Mouse (Mus musculus) kidney, embryonic 16.5 days (tissue): ENCODE data around the gene Cpsf2. TPM values are rescaled to one million over a fixed set of nuclear protein-coding genes. Genes with fewer than 3 reads are reported as not detected.
"Not testable (repeated sequence)": the region's sequence is repeated elsewhere in the genome, so short reads cannot be mapped to it uniquely, and the experiment has no call there.

Experiments
- ATAC-seq: fragments of 200-750 bp; cut with Nextera tagmentation; 2 replicates; pipeline ENCODE4 v1.8.0; 2017; ENCODE audit warnings: moderate TSS enrichment; ENCODE audit not compliant: low FRiP score, low TSS enrichment
- H3K27ac ChIP-seq: fragments of 300-500 bp; sonication (generic); 2 replicates; pipeline ENCODE4 v1.5.1; 2014; ENCODE audit warnings: low read length
- H3K27me3 ChIP-seq: fragments of 300-500 bp; sonication (generic); 2 replicates; pipeline ENCODE4 v1.6.1; 2014; ENCODE audit warnings: low read length, control low read depth, mixed read lengths; ENCODE audit not compliant: insufficient read depth
- H3K36me3 ChIP-seq: fragments of 300-500 bp; sonication (generic); 2 replicates; pipeline ENCODE4 v1.6.1; 2014; ENCODE audit warnings: low read length, control low read depth, mixed read lengths; ENCODE audit not compliant: insufficient read depth
- H3K4me1 ChIP-seq: fragments of 300-500 bp; sonication (generic); 2 replicates; pipeline ENCODE4 v1.6.1; 2014; ENCODE audit warnings: low read length, control low read depth, mixed read lengths; ENCODE audit not compliant: insufficient read depth
- H3K4me2 ChIP-seq: fragments of 300-500 bp; sonication (generic); replicated peaks from 2 replicates; pipeline ENCODE4 v1.6.1; 2014; ENCODE audit warnings: low read depth, low read length
- H3K4me3 ChIP-seq: fragments of 300-500 bp; sonication (generic); 2 replicates; pipeline ENCODE4 v1.5.1; 2014; ENCODE audit warnings: mild to moderate bottlenecking, low read length
- H3K9ac ChIP-seq: fragments of 300-500 bp; sonication (generic); replicated peaks from 2 replicates; pipeline ENCODE4 v1.6.1; 2014; ENCODE audit warnings: low read length
- H3K9me3 ChIP-seq: fragments of 300-500 bp; sonication (generic); 2 replicates; pipeline ENCODE4 v1.6.1; 2016; ENCODE audit warnings: low read length, control low read depth
- WGBS: fragments of 180-500 bp; shearing (Covaris S2); extraction: QIAGEN DNeasy Blood & Tissue Kit; methylation state at CpG from one replicate; pipeline ENCODE4 v1.1.7; 2014; 5-methylcytosine and 5-hydroxymethylcytosine counted together
- polyA plus RNA-seq: library from polyadenylated mRNA; unstranded; fragments of >200 nt; fragmentation: Nextera tagmentation; extraction: Ambion mirVana; gene quantifications from 2 replicates; pipeline ENCODE4 v1.2.1, GENCODE M21; 2015

Cpsf2 gene
- polyA plus RNA-seq, result 27.4 and 29.9 TPM in 2 replicates

DNA sequence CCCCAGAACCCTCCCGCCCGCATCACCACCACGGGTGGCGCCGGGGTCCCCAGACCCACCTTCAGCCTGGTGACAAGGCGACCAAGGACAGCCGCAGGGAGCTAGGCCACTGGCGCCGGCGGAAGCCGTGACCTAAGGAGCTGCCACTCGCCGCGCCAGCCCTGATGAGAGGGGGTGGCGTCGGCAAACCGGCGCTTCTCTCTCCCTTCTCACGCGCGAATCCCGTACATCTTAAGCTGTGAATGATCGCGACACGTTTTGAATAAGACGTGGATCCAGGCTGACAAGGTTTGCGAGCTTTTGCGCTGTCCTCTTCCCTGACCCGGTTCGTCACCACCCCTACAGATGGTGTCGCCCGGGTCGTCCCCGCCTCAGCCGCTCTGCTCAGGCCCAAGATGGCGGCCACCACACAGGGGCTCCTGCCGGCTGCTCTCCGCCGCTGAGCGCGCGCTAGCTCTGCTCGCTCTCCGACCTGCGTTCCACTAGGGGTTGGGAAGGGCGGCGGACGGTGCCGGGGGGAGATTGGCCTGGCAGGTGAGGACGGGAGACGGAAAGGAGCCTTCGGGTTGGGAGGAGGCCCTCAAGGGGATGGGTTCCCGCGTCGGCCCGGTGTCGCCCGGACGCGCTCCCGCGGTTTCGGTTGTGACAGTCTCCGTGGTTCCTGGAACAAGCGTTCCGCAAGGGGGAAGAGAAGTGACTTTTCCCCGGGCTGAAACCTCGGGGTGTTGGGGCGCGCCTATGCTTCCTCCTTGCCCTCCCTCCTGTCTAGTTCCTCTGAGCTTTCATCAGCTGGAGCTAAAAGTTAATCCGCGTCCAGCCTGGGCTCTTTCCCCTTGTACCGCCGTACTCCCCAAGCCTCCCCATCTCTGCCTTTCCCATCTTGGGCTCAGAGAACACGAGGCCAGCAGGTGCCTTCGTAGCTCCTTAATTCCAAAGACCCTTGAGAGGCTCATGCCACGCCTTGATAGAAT lies at the start of gene Cpsf2:
Gene Cpsf2 (plus strand): TSS at position 388 of the 971 bp plus-strand sequence.
- Histone ChIP-seq H3K4me2 (peak within 1 kb of the TSS; percentile 66), H3K9ac (peak within 1 kb of the TSS; percentile 87), H3K27me3 (no peaks in the 10 kb centered on the region), H3K36me3 (no peaks in the 10 kb centered on the region), H3K4me3 (peak within 1 kb of the TSS; percentile 87), H3K27ac (peak within 1 kb of the TSS; percentile 82), H3K9me3 (no peaks in the 10 kb centered on the region), H3K4me1 (peaks cover 18% of the 10 kb centered on the region)
- whole genome bisulfite sequencing, result under 1% methylated on average over 74 of the region's 77 CpGs
- ATAC-seq, result peak; percentile 97

DNA sequence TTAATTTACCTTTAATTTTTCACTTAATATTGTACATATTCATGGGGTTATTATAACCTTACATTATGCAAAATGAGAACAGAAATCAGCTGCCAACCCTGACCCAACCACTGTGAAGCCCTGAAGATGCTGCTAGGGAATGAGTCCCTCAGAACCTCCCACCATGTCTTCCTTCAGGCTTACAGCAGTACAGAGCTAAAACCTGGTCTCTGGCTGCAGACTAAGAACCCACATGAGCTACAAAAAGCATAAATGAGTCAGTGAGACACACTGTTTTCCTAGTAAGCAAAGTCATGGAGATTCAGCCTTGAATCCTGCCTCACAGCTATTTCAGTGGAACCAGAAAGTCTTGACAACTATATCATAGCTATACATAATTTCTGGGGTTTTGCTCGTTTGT lies 47.4 kb upstream of the Cpsf2 start:
- no peaks in the 10 kb centered on the region for H3K9me3 ChIP-seq
- no peak overlapping the region for H3K27ac ChIP-seq
- no peak for ATAC-seq
- H3K27me3 ChIP-seq, result no peaks in the 10 kb centered on the region
- H3K4me2 ChIP-seq, result no peak overlapping the region
- peaks cover 42% of the 10 kb centered on the region for H3K36me3 ChIP-seq
- H3K4me3 ChIP-seq, result no peak overlapping the region
- WGBS, result 73% methylated on average over 1 of the region's 1 CpGs
- H3K4me1 ChIP-seq, result no peaks in the 10 kb centered on the region
- H3K9ac ChIP-seq, result no peak overlapping the region

DNA sequence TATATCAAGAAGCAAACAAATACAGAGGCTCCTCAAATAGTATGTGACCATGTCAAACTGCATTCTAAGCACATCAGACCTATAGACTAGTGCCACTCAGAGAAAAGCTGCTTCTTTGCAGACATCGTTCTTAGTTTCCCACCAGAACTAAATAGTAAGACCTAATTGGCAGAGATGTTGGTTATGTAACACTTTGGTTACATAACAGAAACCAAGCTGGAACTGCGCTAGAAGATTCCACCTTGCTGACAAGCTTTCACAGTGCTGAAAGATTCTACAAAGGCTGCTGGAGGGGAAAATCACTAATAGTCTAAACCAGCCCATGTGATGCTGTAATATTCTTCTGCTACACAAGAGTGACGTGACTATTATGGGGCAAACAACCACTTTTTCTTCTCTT lies 40.6 kb upstream of the Cpsf2 start:
- Histone ChIP-seq H3K27me3 (no peaks in the 10 kb centered on the region), H3K4me1 (no peaks in the 10 kb centered on the region), H3K36me3 (peaks cover 48% of the 10 kb centered on the region), H3K4me2 (no peak overlapping the region), H3K27ac (no peak overlapping the region), H3K9me3 (no peaks in the 10 kb centered on the region), H3K9ac (no peak overlapping the region), H3K4me3 (no peak overlapping the region)
- ATAC-seq, result no peak
- WGBS, result 94% methylated on average over 3 of the region's 3 CpGs

DNA sequence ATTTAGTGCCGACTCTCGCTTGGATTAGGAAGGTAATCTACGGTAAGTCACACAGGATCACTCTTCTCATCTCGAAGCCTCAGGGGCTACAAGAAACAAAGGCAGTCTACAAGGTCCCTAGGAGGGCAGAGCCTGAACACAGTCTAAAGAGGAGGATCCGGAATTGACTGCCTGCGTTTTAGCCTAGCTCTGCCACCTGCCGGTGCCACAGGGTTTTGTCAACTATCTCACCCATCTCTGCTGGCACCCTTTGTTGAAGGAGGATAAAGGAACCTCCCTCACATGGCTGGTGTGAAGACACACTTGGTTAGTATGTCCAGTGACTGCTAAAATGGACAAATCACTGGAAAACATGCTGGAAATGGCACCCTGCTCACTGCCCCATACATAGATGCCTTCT lies 38.2 kb upstream of the Cpsf2 start:
- no peak overlapping the region for H3K4me2 ChIP-seq
- H3K4me1 ChIP-seq, result no peaks in the 10 kb centered on the region
- 91% methylated on average over 7 of the region's 7 CpGs for WGBS
- ATAC-seq, result no peak
- H3K9me3 ChIP-seq, result peaks cover 3% of the 10 kb centered on the region; the same call in 1 of the 2 replicates
- H3K27me3 ChIP-seq, result no peaks in the 10 kb centered on the region
- H3K4me3 ChIP-seq, result no peak overlapping the region
- H3K27ac ChIP-seq, result no peak overlapping the region
- H3K36me3 ChIP-seq, result peaks cover 53% of the 10 kb centered on the region
- H3K9ac ChIP-seq, result no peak overlapping the region

DNA sequence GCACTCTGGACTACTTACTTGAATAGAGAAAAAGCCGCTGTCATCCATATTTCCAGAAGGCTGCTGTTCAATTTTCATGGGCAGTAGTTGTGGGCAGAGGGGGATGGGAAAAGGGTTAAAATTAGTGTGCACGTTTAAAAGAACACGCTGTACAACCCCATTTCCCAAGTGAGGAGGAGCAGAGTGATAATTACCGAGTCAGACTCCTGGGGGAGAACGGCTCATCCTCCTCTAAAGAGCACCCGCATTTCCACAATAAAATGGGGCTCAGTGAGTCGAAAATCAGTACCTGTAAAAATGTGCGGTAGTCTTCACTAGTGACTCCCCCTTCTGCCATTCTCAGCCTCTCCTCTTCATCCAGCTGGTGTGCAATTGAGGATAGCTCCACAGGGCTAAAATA lies 27.8 kb upstream of the Cpsf2 start:
- Histone ChIP-seq H3K4me2 (no peak overlapping the region), H3K4me3 (no peak overlapping the region), H3K4me1 (no peaks in the 10 kb centered on the region), H3K27me3 (no peaks in the 10 kb centered on the region), H3K9ac (no peak overlapping the region), H3K36me3 (peaks cover 32% of the 10 kb centered on the region), H3K27ac (no peak overlapping the region), H3K9me3 (no peaks in the 10 kb centered on the region)
- WGBS, result 83% methylated on average over 8 of the region's 8 CpGs
- no peak for ATAC-seq

DNA sequence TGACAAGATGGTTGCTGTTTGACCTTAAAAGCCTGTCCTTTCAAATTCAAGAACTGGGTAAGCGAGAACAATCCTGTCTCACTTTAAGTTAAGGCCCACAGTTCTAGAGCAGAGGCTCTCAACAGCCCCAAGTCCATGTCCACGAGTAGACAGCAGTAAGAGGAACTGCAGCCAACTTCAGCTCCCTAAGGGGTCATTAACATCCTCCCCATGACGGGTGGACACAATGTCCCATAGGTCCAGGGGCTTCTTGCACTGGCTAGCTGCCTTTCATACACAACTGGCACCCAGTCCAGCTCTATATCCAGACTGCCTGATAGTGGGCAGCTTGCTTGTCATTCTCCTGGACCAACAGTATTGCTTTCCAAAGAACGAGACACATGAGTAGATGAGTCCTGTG lies 27.0 kb upstream of the Cpsf2 start:
- 64% methylated on average over 4 of the region's 4 CpGs for WGBS
- no peaks in the 10 kb centered on the region for H3K4me1 ChIP-seq
- peaks cover 27% of the 10 kb centered on the region for H3K36me3 ChIP-seq
- no peak overlapping the region for H3K4me3 ChIP-seq
- H3K27me3 ChIP-seq, result no peaks in the 10 kb centered on the region
- H3K9me3 ChIP-seq, result no peaks in the 10 kb centered on the region
- no peak overlapping the region for H3K27ac ChIP-seq
- H3K9ac ChIP-seq, result no peak overlapping the region
- ATAC-seq, result no peak
- H3K4me2 ChIP-seq, result no peak overlapping the region

DNA sequence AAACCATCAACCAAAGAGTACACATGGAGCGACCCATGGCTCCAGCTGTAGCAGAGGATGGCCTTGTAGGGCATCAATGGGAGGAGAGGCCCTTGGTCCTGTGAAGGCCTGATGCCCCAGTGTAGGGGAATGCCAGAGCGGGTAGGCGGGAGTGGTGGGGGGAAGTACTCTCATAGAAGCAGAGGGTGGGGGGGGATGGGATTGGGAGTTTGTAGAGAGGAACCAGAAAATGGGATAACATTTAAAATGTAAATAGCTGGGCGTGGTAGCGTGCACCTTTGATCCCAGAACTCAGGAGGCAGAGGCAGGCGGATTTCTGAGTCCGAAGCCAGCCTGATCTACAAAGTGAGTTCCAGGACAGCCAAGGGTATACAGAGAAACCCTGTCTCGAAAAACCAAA lies 20.0 kb upstream of the Cpsf2 start:
- not testable (repeated sequence) for H3K27me3 ChIP-seq, ATAC-seq, H3K9ac ChIP-seq, H3K4me3 ChIP-seq, H3K4me2 ChIP-seq, H3K9me3 ChIP-seq, H3K27ac ChIP-seq, H3K36me3 ChIP-seq
- peaks cover 12% of the 10 kb centered on the region for H3K4me1 ChIP-seq
- WGBS, result 97% methylated on average over 8 of the region's 8 CpGs

DNA sequence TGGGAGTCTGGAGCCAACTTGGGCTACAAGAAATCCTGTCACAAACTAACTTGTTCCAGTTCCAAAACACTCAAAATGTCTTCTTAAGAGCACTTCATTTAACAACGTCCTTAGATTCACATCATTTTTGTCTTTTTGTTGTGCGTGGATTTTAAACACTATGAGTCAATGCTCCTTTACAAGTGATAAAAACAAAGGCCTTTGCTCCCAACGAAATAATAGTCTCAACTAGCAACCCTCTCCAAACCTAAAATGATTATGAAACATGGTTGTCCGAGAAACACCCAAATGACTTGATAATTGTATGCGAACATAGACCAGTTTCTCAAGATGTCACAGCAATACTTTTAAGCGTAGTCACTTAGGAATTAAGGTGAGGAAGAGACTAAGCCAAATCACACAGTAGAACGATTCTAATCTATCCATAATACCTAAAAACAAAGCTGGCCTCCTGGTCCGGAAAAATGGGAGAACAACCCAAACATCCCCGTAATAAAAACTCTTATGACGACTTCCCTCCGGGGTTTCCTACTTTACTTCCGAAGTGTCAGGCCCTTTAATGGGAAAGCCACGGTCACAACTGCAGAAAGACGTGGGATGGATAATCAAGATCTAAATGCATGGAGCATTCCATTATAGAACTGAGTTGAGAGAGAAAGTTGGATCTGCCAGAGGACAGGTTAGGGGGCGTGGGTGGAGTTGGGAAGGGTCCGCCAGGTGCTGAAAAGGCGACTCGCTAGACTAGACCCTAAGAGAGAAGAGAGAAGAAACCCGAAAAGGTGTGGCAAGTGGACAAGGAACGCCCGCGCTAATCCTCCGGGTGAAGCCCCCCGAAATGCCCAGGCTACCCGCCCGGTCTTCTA lies 18.5 kb upstream of the Cpsf2 start:
- ATAC-seq, result no peak

DNA sequence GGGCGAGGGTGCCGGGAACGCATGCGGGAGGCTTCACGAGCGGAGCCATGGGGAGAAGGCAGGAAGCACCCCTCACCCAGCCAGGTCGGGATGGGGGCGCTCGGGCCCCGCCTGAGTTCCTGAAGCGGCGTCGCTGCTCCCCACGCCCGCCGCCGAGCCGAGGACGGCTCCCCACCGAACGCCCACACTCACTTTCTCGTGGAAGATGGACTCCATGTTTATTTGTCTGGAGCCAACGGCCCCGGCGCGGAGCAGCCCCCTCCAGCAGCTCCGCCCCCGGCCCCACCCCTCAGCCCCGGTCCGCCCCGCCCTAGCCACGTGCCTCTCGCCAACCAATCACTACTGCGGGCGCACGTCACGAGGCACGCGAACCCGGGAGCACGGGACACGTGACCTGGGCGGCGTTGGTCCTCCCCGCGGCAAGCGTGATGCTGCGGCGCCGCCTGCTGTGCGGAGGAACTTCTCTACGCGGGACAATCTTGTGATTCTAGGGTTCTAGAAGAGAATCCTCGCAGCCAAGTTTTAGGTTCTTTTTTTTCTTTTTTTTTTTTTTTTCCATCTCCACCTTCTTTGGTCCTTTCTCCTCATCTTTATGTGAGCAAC lies 17.7 kb upstream of the Cpsf2 start, which contains the start of gene Atxn3:
Gene Atxn3 (minus strand): TSS at position 305 of the 603 bp plus-strand sequence.
- Histone ChIP-seq H3K27me3 (no peaks in the 10 kb centered on the region), H3K9me3 (no peaks in the 10 kb centered on the region), H3K4me2 (peak within 1 kb of the TSS; percentile 70), H3K36me3 (no peaks in the 10 kb centered on the region), H3K4me1 (peaks cover 12% of the 10 kb centered on the region), H3K4me3 (peak within 1 kb of the TSS; percentile 94), H3K27ac (peak within 1 kb of the TSS; percentile 69; the same call in 1 of the 2 replicates), H3K9ac (peak within 1 kb of the TSS; percentile 91)
- under 1% methylated on average over 48 of the region's 54 CpGs for WGBS
- ATAC-seq, result peak; percentile 99

More for the DNA sequence above, 18.5 kb upstream of the Cpsf2 start:
- 13% methylated on average over 26 of the region's 26 CpGs for WGBS
- Histone ChIP-seq H3K36me3 (no peaks in the 10 kb centered on the region), H3K9me3 (no peaks in the 10 kb centered on the region), H3K27ac (peak overlapping the region; percentile 69; the same call in 1 of the 2 replicates), H3K4me3 (peak overlapping the region; percentile 94), H3K4me1 (peaks cover 12% of the 10 kb centered on the region), H3K27me3 (no peaks in the 10 kb centered on the region), H3K9ac (peak overlapping the region; percentile 91), H3K4me2 (peak overlapping the region; percentile 70)
